In the genomic region with DNA sequence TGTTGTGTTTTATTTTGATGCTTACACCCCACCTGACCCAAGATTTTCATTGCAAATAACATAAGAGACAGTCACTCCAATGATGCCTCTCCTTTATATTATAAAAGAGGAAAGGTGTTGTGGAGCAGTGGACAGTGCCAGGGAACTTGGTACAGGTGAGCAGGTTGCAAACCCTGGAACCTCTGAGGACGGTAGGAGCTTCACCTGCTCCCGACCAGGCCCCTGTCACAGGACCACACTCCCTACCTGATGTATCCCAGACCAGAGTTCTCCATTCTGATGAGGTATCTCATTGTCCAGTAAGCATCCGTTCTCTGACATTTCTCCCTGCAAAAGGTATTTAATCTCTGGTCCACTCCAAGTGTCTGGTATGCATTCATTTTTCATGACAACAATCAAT, we compare ENCODE assay signal across 24 mouse cellular contexts.
"Had no signal": no experiment of that assay in that cellular context is flagged by ENCODE, and none has a peak within 500 bp of the region (broad histone marks: within the 10 kb centered on the region; RNA-seq: fewer than 3 reads in every experiment).

No protein-coding gene starts in this region.

- H3K27ac ChIP-seq: gastrocnemius, adult 2 months; heart, embryonic 13.5 days; heart, embryonic 15.5 days; hindbrain, embryonic 10.5 days; hindbrain, embryonic 12.5 days; hindbrain, embryonic 14.5 days; intestine, embryonic 15.5 days; layer of hippocampus, adult 2 months; left cerebral cortex, adult 2 months; limb, embryonic 10.5 days; limb, embryonic 12.5 days; liver, embryonic 13.5 days had no signal

- H3K27me3 ChIP-seq: heart, embryonic 13.5 days; heart, embryonic 15.5 days; hindbrain, embryonic 12.5 days; intestine, embryonic 15.5 days; limb, embryonic 12.5 days; liver, embryonic 13.5 days had no signal

- H3K4me3 ChIP-seq: gastrocnemius, adult 2 months; heart, embryonic 13.5 days; heart, embryonic 15.5 days; hindbrain, embryonic 10.5 days; hindbrain, embryonic 12.5 days; intestine, embryonic 15.5 days; layer of hippocampus, adult 2 months; left cerebral cortex, adult 2 months; limb, embryonic 10.5 days; limb, embryonic 12.5 days; liver, embryonic 13.5 days had no signal

- DNase-seq: gastrocnemius, adult 2 months; gastrocnemius, postnatal 10 days; gastrocnemius, postnatal 25 days; heart, postnatal 14 days; kidney, adult 18-20 months; kidney, adult 8-10 months; kidney, postnatal 10 days; kidney, postnatal 25 days; liver, embryonic 13.5 days had no signal

- H3K9me3 ChIP-seq: heart, embryonic 13.5 days; heart, embryonic 15.5 days; hindbrain, embryonic 10.5 days; hindbrain, embryonic 12.5 days; intestine, embryonic 15.5 days; limb, embryonic 10.5 days; limb, embryonic 12.5 days; liver, embryonic 13.5 days had no signal

- ATAC-seq: hindbrain, embryonic 16.5 days; inflammation-experienced regulatory T-cells, adult 6 months; intestine, embryonic 15.5 days; intestine, postnatal 0 days had no signal

- H3K4me1 ChIP-seq: hindbrain, embryonic 10.5 days; hindbrain, embryonic 12.5 days; limb, embryonic 10.5 days; liver, embryonic 13.5 days had no signal

- H3K4me2 ChIP-seq: heart, embryonic 11.5 days; heart, embryonic 13.5 days; heart, embryonic 15.5 days; hindbrain, embryonic 12.5 days; hindbrain, embryonic 14.5 days; intestine, embryonic 15.5 days; limb, embryonic 12.5 days; liver, embryonic 11.5 days; liver, embryonic 13.5 days had no signal

- H3K9ac ChIP-seq: heart, embryonic 13.5 days; heart, embryonic 15.5 days; hindbrain, embryonic 12.5 days; hindbrain, embryonic 14.5 days; intestine, embryonic 15.5 days; limb, embryonic 12.5 days; liver, embryonic 13.5 days had no signal
